16 mouse cellular contexts compared by ENCODE assay signal in the genomic region with DNA sequence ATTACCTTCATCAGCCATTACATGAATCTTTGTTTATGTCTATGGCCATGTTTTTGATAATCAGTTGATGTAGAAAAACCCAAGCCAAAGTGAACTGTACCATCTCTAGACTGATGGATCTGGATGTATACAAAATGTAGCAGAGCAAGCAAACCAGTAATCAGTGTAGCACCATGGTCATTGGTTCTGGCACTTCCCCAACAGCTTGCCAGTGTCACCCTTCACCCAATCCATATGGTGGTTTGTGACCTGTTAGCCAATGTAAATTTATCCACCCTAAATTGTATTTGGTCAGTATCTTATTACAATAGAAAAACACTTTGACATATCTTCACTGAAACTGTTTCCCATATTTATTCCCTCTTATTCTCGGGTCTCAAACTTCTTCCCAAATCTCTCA.
"Had no signal": no experiment of that assay in that cellular context is flagged by ENCODE, and none has a peak within 500 bp of the region (broad histone marks: within the 10 kb centered on the region; RNA-seq: fewer than 3 reads in every experiment).

No protein-coding gene starts in this region.

- H3K4me1 ChIP-seq: neural tube, embryonic 13.5 days; neural tube, embryonic 15.5 days; stomach, embryonic 15.5 days had no signal

- H3K4me2 ChIP-seq: neural tube, embryonic 13.5 days; neural tube, embryonic 15.5 days; stomach, embryonic 15.5 days had no signal

- H3K27ac ChIP-seq: neural tube, embryonic 13.5 days; neural tube, embryonic 15.5 days; stomach, embryonic 15.5 days; stomach, postnatal 0 days had no signal

- H3K36me3 ChIP-seq: neural tube, embryonic 13.5 days; neural tube, embryonic 15.5 days; stomach, embryonic 15.5 days had no signal

- DNase-seq: retina, postnatal 1 day; right cerebral cortex, adult 18-20 months; right cerebral cortex, postnatal 14 days; right cerebral cortex, postnatal 25 days; right cerebral cortex, postnatal 4 days; spleen, adult 18-20 months; thymus, adult 18-20 months; thymus, adult 2 months; thymus, postnatal 14 days; thymus, postnatal 25 days; thymus, postnatal 36 days; thymus, postnatal 4 days had no signal

- H3K27me3 ChIP-seq: neural tube, embryonic 13.5 days; neural tube, embryonic 15.5 days; stomach, embryonic 15.5 days had no signal

- H3K9ac ChIP-seq: neural tube, embryonic 13.5 days; neural tube, embryonic 15.5 days; stomach, embryonic 15.5 days had no signal

- H3K9me3 ChIP-seq: neural tube, embryonic 13.5 days; neural tube, embryonic 15.5 days; stomach, embryonic 15.5 days had no signal

- H3K4me3 ChIP-seq: neural tube, embryonic 13.5 days; neural tube, embryonic 15.5 days; stomach, embryonic 15.5 days had no signal
